Mouse (Mus musculus) central nervous system, embryonic 18 days (tissue): ENCODE measurements around the gene Il18bp. TPM values are rescaled to one million over a fixed set of nuclear protein-coding genes. Genes with fewer than 3 reads are reported as not detected.

Source experiments
- polyA plus RNA-seq: library from polyadenylated mRNA; depleted of rRNA; stranded (reverse); fragments of >200 nt; gene quantifications from 2 replicates; pipeline ENCODE4 v1.2.3, GENCODE M21; 2012; rRNA removed

Gene Il18bp
- polyA plus RNA-seq: 17.2 and 19.3 TPM in 2 replicates

GRCm38 (mm10) chr7:102018590-102018989 is at the start of gene Il18bp:
Gene Il18bp (minus strand): TSS chr7:102018690.

DNA sequence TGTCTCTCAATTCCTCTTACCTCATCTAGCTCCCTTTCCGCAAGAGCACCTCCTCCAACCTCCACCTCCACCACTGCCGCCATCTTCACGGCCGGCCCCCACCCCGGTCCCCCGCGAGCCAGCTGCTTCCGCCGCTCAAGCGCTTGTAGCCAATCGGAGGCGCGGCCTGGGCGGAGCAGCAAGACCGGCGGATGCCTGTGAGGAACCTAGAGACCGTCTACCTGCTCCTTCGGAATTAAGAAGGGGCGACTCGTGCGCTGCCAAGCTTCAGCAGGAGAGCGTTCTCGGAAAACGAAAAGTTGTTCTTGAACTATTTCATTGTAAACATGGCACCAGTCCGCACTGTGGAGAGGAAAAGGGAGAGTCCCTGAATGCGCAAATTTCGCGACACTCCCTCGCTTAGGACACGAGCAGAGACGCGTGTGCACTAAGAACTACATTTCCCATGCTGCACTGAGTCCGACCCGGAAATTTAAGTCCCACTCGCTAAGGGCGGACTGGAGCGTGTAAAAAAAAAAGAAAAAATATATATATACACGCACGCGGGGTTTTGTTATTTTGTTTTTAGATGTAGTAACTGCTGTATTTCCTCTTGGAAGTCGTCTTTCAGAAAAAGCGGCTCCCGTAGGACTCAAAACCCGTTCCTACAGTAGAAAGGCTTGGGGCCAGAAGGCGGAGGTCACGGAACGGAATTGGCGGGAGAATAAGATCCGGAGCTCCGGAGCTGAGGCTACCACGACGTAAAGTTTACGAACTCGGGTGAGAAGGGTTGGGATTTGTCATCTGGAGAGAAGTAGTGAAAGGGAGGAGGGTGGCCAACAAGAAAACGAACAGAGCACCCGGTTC is 46.8 kb upstream of the Il18bp start, which contains the start of the genes Rnf121, Xndc1 and Xntrpc:
TSS of gene Rnf121 (minus strand) at position 424 of the 846 bp plus-strand sequence.
TSS of gene Xndc1 (plus strand) at position 466 of the 846 bp plus-strand sequence.
TSS of gene Xntrpc (plus strand) at position 668 of the 846 bp plus-strand sequence.

Other genes starting within 250 kb of the Il18bp start
- 0.19 and 0.47 TPM in 2 replicates for gene Phox2a, start 200.4 kb downstream of the Il18bp start, polyA plus RNA-seq
- 16.0 and 17.4 TPM in 2 replicates for gene Inppl1, start 180.5 kb downstream of the Il18bp start, polyA plus RNA-seq
- gene Folr2, start 161.5 kb downstream of the Il18bp start, polyA plus RNA-seq: 2.7 and 3.4 TPM in 2 replicates
- gene Anapc15, start 155.0 kb downstream of the Il18bp start, polyA plus RNA-seq: 85.9 and 93.3 TPM in 2 replicates
- gene Folr1, start 147.9 kb downstream of the Il18bp start, polyA plus RNA-seq: 6.3 and 19.2 TPM in 2 replicates
- gene Lamtor1, start 112.8 kb downstream of the Il18bp start, polyA plus RNA-seq: 165 and 168 TPM in 2 replicates
- 0.34 and 0.36 TPM in 2 replicates for gene Tomt, start 112.3 kb downstream of the Il18bp start, polyA plus RNA-seq
- 8.7 and 11.0 TPM in 2 replicates for gene Lrrc51, start 84.8 kb downstream of the Il18bp start, polyA plus RNA-seq
- gene Numa1, start 84.6 kb downstream of the Il18bp start, polyA plus RNA-seq: 53.4 and 61.3 TPM in 2 replicates
- gene Rnf121, start 46.8 kb upstream of the Il18bp start, polyA plus RNA-seq: 85.9 and 92.3 TPM in 2 replicates
- gene Xndc1, start 46.8 kb upstream of the Il18bp start, polyA plus RNA-seq: 51.7 and 54.6 TPM in 2 replicates
- gene Xntrpc, start 47.0 kb upstream of the Il18bp start, polyA plus RNA-seq: 4.0 and 4.4 TPM in 2 replicates
- 3.0 and 3.1 TPM in 2 replicates for gene Trpc2, start 64.4 kb upstream of the Il18bp start, polyA plus RNA-seq
- gene Art1, start 83.1 kb upstream of the Il18bp start, polyA plus RNA-seq: 0.23 and 1.8 TPM in 2 replicates
- 0.27 and 0.28 TPM in 2 replicates for gene Art5, start 90.8 kb upstream of the Il18bp start, polyA plus RNA-seq
- 0.04 TPM in 2 replicates for gene Chrna10, start 98.1 kb upstream of the Il18bp start, polyA plus RNA-seq
- 17.1 and 17.3 TPM in 2 replicates for gene Nup98, start 191.5 kb upstream of the Il18bp start, polyA plus RNA-seq
- gene Pgap2, start 191.5 kb upstream of the Il18bp start, polyA plus RNA-seq: 47.7 TPM in 2 replicates
- gene Rhog, start 237.4 kb upstream of the Il18bp start, polyA plus RNA-seq: 10.6 and 11.1 TPM in 2 replicates
- gene Stim1, start 249.1 kb upstream of the Il18bp start, polyA plus RNA-seq: 23.7 TPM in 2 replicates